Mouse (Mus musculus): ENCODE data around the gene Fbf1.

DNA sequence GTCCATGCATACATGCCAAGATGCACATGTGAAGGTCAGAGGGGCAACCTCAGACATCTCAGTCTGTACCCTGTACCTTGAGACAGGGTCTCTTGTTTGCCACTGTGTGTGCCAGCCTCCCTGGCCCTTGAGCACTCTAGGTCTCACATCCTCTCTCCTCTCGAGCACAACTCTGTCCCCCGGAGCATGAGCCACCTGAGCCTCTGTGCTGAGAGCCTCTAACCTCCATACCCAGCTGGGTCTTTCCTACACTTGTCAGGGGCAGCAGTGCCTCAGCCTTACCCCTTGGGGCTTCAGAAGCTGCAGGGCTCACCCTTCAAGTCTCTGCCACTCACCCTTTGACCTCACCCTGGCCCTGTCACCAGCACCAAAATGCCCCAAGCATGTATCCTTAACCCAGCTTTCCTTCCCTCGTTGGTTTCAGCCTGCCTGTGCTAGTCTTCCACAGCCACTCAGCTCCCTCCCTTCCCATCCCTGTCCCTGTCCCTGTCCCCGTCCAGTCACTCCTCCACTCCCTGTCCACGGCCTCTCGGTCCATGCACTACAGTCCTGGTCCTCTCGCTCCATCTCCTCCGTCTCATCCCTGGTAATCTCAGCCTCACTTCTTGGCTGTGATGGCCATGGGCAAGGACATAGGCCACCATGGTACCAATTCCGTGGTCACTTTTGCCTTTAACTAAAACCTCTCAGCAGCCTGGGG lies 38.7 kb downstream of the Fbf1 start:
- TF ChIP-seq POLR2A (IDR thresholded peaks at IDR 0.05; ENCODE audit: insufficient read depth, low read depth, low read length) (no peak), CTCF (IDR thresholded peaks at IDR 0.05; ENCODE audit: insufficient read depth, low read depth, low read length) (no peak)
